Mouse (Mus musculus) intestine, embryonic 16.5 days (tissue): ENCODE data around the gene Bag2. TPM values are rescaled to one million over a fixed set of nuclear protein-coding genes. Genes with fewer than 3 reads are reported as not detected.

ENCODE experiments used
- ATAC-seq: fragments of 200-750 bp; cut with Nextera tagmentation; 2 replicates; pipeline ENCODE4 v1.8.0; 2017; ENCODE audit warnings: moderate TSS enrichment, moderate library complexity
- H3K27ac ChIP-seq: fragments of 300-500 bp; sonication (generic); 2 replicates; pipeline ENCODE4 v1.5.1; 2014; ENCODE audit warnings: mild to moderate bottlenecking, low read length
- H3K27me3 ChIP-seq: fragments of 300-500 bp; sonication (generic); replicated peaks from 2 replicates; pipeline ENCODE4 v1.6.1; 2014; ENCODE audit warnings: low read length, control low read depth, mixed read lengths; ENCODE audit not compliant: control insufficient read depth, insufficient read depth
- H3K36me3 ChIP-seq: fragments of 300-500 bp; sonication (generic); 2 replicates; pipeline ENCODE4 v1.6.1; 2014; ENCODE audit warnings: low read length, control low read depth; ENCODE audit not compliant: control insufficient read depth, insufficient read depth
- H3K4me1 ChIP-seq: fragments of 300-500 bp; sonication (generic); 2 replicates; pipeline ENCODE4 v1.6.1; 2014; ENCODE audit warnings: low read length, control low read depth, mixed read lengths; ENCODE audit not compliant: control insufficient read depth, insufficient read depth
- H3K4me2 ChIP-seq: fragments of 300-500 bp; sonication (generic); 2 replicates; pipeline ENCODE4 v1.6.1; 2014; ENCODE audit warnings: low read depth, low read length, control low read depth
- H3K4me3 ChIP-seq: fragments of 300-500 bp; sonication (generic); 2 replicates; pipeline ENCODE4 v1.5.1; 2014; ENCODE audit warnings: mild to moderate bottlenecking, low read length
- H3K9ac ChIP-seq: fragments of 300-500 bp; sonication (generic); 2 replicates; pipeline ENCODE4 v1.6.1; 2014; ENCODE audit warnings: low read depth, low read length
- H3K9me3 ChIP-seq: fragments of 300-500 bp; sonication (generic); 2 replicates; pipeline ENCODE4 v1.6.1; 2016; ENCODE audit warnings: low read length, control low read depth; ENCODE audit not compliant: control insufficient read depth
- WGBS: fragments of 180-500 bp; shearing (Covaris S2); extraction: QIAGEN DNeasy Blood & Tissue Kit; methylation state at CpG from one replicate; pipeline ENCODE4 v1.1.7; 2014; 5-methylcytosine and 5-hydroxymethylcytosine counted together
- polyA plus RNA-seq: library from polyadenylated mRNA; unstranded; fragments of >200 nt; fragmentation: Nextera tagmentation; extraction: Ambion mirVana; gene quantifications from 2 replicates; pipeline ENCODE4 v1.2.1, GENCODE M21; 2015

The Bag2 gene
- polyA plus RNA-seq, 1 experiment from 2014 or later = 56.6 TPM

GRCm38 (mm10) chr1:33768091-33768787, 10.6 kb upstream of the Bag2 start:
- ATAC-seq = no peak
- Histone ChIP-seq H3K27ac (no peak overlapping the region), H3K27me3 (no peaks in the 10 kb centered on the region), H3K9me3 (no peaks in the 10 kb centered on the region), H3K4me2 (no peak overlapping the region), H3K4me1 (no peaks in the 10 kb centered on the region), H3K9ac (no peak overlapping the region), H3K4me3 (no peak overlapping the region), H3K36me3 (no peaks in the 10 kb centered on the region)
- 95% methylated on average over 1 of the region's 1 CpGs for WGBS

GRCm38 (mm10) chr1:33766520-33767508, 9.2 kb upstream of the Bag2 start:
- no peaks in the 10 kb centered on the region for H3K27me3 ChIP-seq
- no peak overlapping the region for H3K4me2 ChIP-seq
- ATAC-seq = no peak
- 72% methylated on average over 16 of the region's 16 CpGs for WGBS
- no peaks in the 10 kb centered on the region for H3K4me1 ChIP-seq
- H3K36me3 ChIP-seq = no peaks in the 10 kb centered on the region
- no peak overlapping the region for H3K27ac ChIP-seq
- no peak overlapping the region for H3K4me3 ChIP-seq
- no peaks in the 10 kb centered on the region for H3K9me3 ChIP-seq
- no peak overlapping the region for H3K9ac ChIP-seq

- H3K4me1 ChIP-seq = no peaks in the 10 kb centered on the region
- 89% methylated on average over 11 of the region's 11 CpGs for WGBS
- H3K4me3 ChIP-seq = no peak overlapping the region
- no peaks in the 10 kb centered on the region for H3K9me3 ChIP-seq
- ATAC-seq = no peak
- no peak overlapping the region for H3K27ac ChIP-seq
- no peaks in the 10 kb centered on the region for H3K36me3 ChIP-seq
- no peaks in the 10 kb centered on the region for H3K27me3 ChIP-seq
- H3K9ac ChIP-seq = no peak overlapping the region
- no peak overlapping the region for H3K4me2 ChIP-seq
Observed at GRCm38 (mm10) chr1:33765468-33766080, 8.0 kb upstream of the Bag2 start.

- H3K27me3 ChIP-seq = no peaks in the 10 kb centered on the region
- H3K4me3 ChIP-seq = no peak overlapping the region
- no peak overlapping the region for H3K4me2 ChIP-seq
- no peaks in the 10 kb centered on the region for H3K9me3 ChIP-seq
- no peaks in the 10 kb centered on the region for H3K4me1 ChIP-seq
- no peaks in the 10 kb centered on the region for H3K36me3 ChIP-seq
- H3K9ac ChIP-seq = no peak overlapping the region
- H3K27ac ChIP-seq = no peak overlapping the region
- 60% methylated on average over 2 of the region's 2 CpGs for WGBS
- ATAC-seq = no peak
Observed at GRCm38 (mm10) chr1:33763826-33764225, 6.2 kb upstream of the Bag2 start.

GRCm38 (mm10) chr1:33758488-33758887, 893 bp upstream of the Bag2 start:
- H3K27ac ChIP-seq = no peak overlapping the region
- WGBS = 48% methylated on average over 4 of the region's 4 CpGs
- H3K9me3 ChIP-seq = no peaks in the 10 kb centered on the region
- H3K4me1 ChIP-seq = peaks cover 9% of the 10 kb centered on the region; the same call in 1 of the 2 replicates
- no peak overlapping the region for H3K9ac ChIP-seq
- no peaks in the 10 kb centered on the region for H3K36me3 ChIP-seq
- H3K4me3 ChIP-seq = no peak overlapping the region
- no peaks in the 10 kb centered on the region for H3K27me3 ChIP-seq
- no peak for ATAC-seq
- H3K4me2 ChIP-seq = no peak overlapping the region

GRCm38 (mm10) chr1:33757033-33757413, 572 bp downstream of the Bag2 start:
- peak; percentile 34 for ATAC-seq
- H3K9ac ChIP-seq = peak overlapping the region; percentile 87
- H3K27me3 ChIP-seq = no peaks in the 10 kb centered on the region
- peak overlapping the region; percentile 88 for H3K4me2 ChIP-seq
- peaks cover 9% of the 10 kb centered on the region; the same call in 1 of the 2 replicates for H3K4me1 ChIP-seq
- no peaks in the 10 kb centered on the region for H3K9me3 ChIP-seq
- H3K27ac ChIP-seq = 0 out of 2 replicates have a peak overlapping the region, but pooled peaks have one; percentile 63
- peak overlapping the region; percentile 86 for H3K4me3 ChIP-seq
- H3K36me3 ChIP-seq = no peaks in the 10 kb centered on the region
- 3% methylated on average over 14 of the region's 14 CpGs for WGBS

GRCm38 (mm10) chr1:33756258-33757032, 1.1 kb downstream of the Bag2 start:
- H3K9ac ChIP-seq = peak overlapping the region; percentile 87
- peak; percentile 34 for ATAC-seq
- H3K4me1 ChIP-seq = peaks cover 9% of the 10 kb centered on the region; the same call in 1 of the 2 replicates
- peak overlapping the region; percentile 43; the same call in 1 of the 2 replicates for H3K27ac ChIP-seq
- no peaks in the 10 kb centered on the region for H3K36me3 ChIP-seq
- WGBS = 17% methylated on average over 18 of the region's 18 CpGs
- peak overlapping the region; percentile 88 for H3K4me2 ChIP-seq
- H3K27me3 ChIP-seq = no peaks in the 10 kb centered on the region
- peak overlapping the region; percentile 86 for H3K4me3 ChIP-seq
- H3K9me3 ChIP-seq = no peaks in the 10 kb centered on the region

GRCm38 (mm10) chr1:33755799-33756198, 1.8 kb downstream of the Bag2 start:
- peak overlapping the region; percentile 88 for H3K4me2 ChIP-seq
- H3K4me1 ChIP-seq = peaks cover 9% of the 10 kb centered on the region; the same call in 1 of the 2 replicates
- ATAC-seq = no peak
- peak overlapping the region; percentile 86; the same call in 1 of the 2 replicates for H3K4me3 ChIP-seq
- no peaks in the 10 kb centered on the region for H3K9me3 ChIP-seq
- 66% methylated on average over 7 of the region's 7 CpGs for WGBS
- no peaks in the 10 kb centered on the region for H3K27me3 ChIP-seq
- no peaks in the 10 kb centered on the region for H3K36me3 ChIP-seq
- H3K9ac ChIP-seq = peak overlapping the region; percentile 33; the same call in 1 of the 2 replicates
- no peak overlapping the region; the same call in 1 of the 2 replicates for H3K27ac ChIP-seq
